Mouse (Mus musculus): ENCODE measurements at regions not wholly inside any gene's neighbourhood (a gene's known extent, or its start where the extent isn't known, plus 50 kb on each side); places are given as distances from the start of the nearest gene placed in this dataset.

DNA sequence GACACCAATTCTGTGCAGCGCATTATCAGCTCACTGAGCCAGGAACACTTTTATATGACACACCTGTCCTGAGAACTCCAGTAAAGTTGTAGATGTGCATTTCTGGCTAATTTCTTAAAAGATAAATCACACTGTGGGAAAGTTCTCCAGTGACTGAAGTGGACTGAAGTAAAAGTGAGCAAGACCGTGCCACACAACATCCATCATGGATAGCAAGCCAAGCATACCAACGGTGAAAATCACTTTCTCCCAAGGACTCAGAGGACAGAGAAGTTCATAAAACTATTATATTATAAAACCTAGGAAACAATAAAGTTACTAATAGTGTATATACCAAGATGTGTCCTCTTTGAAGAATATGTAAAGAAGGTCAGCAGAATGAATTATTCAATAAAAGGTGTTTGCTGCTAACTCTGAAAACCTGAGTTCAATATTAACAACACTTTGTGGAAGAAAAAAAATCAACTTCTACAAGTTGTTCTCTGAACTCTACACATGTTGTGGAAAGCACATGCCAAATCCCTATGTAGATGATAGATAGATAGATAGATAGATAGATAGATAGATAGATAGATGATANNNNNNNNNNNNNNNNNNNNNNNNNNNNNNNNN is 298.2 kb upstream of the Igbp1b start:
- no peak for DNase-seq (ENCODE audit: low spot score)

DNA sequence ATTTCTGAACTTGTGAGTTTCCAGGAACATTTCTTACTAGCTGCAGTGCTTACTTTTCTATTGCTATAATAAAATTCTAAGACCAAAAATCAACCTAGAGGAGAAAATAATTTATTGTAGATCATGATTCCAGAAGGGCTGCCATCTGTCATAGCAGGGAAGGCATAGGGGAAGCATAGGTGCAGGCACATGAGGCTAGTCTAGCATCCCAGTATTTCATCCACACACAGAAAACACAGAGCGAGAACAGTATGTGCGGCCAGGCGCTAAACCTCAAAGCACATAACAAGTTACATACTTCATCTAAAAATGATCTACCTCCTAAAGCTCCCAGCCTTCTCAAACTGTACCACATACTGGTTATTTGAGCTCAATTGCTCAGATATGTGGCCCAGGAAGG is 292.5 kb upstream of the Igbp1b start:
- no peak for DNase-seq (ENCODE audit: low spot score)

DNA sequence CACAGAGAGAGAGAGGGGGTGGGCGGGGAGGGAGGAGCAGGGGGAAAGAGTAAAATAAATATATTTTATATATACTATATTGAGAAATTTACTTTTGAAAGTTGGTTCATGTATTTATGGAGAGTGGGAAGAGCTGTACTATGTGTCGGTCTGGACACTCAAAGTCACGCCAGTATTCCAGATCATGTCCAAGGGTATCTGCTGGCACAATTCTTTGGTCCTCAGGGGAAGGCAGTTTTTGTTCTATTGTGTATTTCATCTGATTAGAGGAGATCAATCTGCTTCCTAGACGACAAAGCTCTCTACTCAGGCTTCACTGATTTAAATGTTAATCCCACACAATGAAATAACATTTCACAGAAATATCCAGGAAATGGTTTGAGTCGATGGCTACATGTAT is 288.3 kb upstream of the Igbp1b start:
- DNase-seq (ENCODE audit: low spot score): no peak

DNA sequence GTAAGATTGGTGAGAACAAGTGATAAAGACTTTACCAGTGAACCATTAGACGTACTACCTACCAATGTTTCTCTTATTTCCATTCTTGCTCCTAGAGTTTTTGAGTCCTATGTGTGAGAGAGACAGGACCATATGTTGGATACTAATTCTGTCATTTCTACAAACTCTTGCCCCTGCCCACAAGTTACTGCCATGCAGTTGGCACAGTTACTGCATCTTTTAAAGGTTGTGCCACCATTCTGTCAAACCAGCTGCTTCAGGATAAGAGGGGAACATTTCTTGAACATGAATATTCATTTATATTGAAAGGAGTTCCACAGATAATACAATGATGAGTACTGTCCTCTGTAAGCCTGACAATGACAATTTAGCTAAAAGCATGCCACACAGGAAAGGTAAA is 287.1 kb upstream of the Igbp1b start:
- no peak for DNase-seq (ENCODE audit: low spot score)

DNA sequence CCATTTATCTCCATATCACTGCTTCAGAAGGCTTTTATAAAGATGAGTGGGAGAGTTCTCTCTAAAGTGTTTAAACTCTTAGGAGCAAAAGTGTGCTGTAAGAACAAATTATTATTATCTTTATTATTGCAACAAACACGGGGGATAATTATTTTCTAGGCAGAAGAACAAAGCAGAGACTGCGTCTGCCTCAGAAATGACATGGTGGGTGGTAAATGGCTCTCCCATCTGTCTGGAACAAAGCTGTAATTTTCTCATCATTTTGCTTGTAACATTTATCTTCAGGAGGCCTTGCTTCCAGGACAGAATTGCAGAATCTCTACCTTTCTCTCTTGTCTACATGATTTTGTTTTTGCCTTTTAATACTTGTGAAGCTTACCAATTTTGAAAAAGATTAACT is 261.8 kb upstream of the Igbp1b start:
- DNase-seq (ENCODE audit: low spot score): no peak

DNA sequence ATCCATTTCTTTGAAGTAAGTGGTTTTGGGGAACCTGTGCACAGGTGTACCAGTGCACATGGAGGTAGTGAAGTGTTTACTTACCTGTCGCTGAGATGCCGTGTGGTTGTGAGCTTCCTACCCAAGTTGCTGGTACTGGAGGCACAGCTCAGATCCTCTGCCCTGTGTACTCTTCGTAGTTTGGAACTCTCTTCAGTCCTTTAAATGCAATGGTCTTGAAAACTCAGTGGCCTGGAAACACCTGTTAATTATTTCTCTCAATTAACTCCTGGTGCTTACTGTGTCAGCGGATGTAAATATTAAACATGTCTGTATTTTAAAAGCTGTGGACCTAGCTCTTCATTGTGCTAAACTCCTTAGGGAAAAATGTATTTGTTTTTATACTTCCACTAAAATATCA is 261.2 kb upstream of the Igbp1b start:
- no peak for DNase-seq (ENCODE audit: low spot score)

DNA sequence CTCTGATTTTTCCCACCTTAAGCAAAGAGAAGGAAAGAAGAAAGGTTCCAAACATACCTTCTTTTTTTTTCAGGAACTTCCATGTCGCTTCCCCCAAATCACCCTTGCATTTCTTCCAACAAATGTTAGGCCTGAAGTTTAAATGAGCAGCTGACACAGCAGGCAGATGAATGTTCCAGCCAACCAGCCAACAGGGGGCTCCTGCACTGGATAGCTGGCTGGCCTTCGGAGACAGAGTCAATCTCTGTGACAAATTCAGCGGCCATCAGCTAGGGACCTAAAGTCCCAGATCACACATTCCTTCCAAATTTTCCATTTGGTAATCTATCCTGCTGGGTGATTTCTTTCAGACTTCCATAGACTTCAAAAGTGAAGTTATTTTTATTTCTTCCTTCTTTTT is 256.6 kb upstream of the Igbp1b start:
- no peak for DNase-seq (ENCODE audit: low spot score)

DNA sequence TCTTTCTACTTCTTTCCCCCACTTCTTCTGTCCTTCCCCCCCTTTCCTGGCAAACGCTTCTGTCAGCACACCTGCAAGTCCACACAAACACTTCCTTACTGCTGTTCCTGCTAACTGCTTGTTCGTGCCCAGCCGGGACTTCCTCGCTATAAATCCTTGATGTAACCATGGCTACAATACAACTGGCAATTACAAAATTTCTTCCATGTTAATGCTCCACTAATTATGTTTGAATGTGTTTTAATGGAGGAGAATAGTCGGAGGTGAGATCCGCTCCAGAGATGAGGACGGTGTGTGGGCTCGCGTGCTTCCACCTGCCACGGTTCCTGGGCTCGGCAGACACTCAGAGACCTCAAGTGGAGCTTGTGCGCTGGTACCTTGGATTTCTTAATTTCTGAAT is 215.3 kb upstream of the Igbp1b start:
- peak; percentile 30 for DNase-seq (ENCODE audit: low spot score)

DNA sequence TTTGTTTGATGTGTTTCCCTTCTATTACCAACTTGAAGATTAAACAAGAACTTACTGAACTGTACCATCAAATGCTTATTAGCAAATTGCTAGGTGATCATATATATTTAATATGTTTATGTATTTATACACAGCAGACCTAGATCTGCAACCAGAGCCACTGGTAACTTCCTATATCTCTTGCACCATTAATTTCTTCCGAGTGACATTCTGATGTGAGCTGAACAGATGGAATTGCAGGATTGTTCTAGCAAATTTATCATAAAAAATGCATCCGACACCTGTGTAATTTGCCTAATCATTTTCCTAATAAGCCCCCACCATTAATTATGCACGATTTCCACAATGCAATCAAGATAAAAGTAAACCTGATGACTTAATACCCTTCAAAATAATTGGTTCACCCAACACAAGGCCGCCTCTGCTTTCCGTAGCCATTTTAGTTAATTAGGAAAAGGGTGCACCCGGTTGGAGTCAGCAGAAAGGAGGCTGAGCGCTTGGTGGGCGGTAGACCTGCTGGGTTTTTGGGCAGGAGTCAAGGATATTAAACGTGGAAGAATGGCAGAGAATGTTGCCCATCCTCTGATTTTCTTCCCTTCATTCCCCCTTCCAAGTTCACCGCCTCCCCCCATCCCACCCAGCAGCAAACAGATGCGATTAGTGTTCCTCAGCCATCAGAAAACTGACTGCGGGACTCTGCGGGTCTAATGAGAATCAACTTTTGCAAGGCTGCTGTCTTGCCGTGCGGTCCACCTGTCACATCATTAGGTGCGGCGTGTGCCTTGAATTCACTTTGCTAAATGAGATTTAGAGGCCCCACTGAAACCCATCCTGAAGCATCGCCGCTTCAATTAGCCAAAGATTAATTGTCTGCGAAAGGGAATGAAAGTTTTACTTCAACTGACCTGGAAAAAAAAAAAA is 214.4 kb upstream of the Igbp1b start:
- DNase-seq (ENCODE audit: low spot score): peak; percentile 44

DNA sequence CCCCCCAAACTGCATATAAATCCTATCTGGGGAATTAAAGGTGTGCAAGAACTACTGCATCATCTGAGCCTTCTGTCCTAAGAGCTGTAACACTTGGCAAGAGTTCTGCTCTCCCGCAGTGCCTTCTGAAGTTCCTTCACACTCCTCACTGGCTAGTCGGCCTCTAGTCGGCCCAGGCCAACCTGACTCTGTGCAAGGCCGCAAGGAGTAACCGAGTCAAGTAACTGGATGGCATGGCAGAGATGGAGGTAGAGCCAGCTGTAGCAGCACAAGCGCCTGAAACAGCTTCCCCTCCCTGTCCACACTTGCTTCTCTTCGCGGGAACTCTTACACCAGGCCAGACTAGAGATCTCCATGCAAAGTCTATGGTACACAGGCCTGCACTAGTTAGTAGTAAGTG is 179.7 kb upstream of the Igbp1b start:
- DNase-seq (ENCODE audit: low spot score): no peak

DNA sequence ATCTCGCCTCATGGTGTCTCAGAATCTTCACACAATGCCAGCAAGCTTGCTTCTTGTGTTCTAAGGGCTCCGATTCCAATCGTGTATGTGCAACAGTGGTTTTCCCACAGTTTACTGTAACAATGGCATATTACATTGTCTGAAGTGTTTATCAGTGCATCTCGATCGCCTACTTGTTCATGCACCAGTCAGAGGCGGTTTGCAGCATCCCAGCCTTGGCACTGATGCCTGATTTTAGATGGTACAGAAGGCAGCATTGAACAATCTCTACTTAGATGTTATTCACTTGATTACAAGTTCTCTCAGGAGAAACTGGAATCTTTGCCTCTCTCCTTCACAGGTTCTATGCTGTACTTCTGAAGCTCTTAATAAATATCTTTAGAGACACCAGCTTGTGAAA is 176.5 kb upstream of the Igbp1b start:
- DNase-seq (ENCODE audit: low spot score): no peak

DNA sequence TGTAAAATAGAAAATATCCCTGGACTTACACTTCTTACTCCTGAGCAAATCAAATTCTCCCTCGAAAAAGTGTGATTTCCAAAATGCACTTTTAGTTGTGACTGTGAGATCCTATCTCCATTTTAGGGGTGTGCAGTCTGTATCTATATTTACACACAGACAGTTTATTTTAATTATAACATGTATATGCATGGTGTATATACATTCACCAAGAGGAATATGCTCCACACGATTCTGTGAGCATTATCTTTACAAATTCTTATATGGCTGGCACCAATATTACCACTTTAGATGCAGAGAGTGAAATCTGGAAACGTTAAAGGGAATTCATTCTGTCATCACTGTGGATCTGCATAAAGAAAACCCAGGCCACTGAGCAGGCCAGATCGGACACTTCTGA is 143.5 kb upstream of the Igbp1b start:
- DNase-seq (ENCODE audit: low spot score): no peak

DNA sequence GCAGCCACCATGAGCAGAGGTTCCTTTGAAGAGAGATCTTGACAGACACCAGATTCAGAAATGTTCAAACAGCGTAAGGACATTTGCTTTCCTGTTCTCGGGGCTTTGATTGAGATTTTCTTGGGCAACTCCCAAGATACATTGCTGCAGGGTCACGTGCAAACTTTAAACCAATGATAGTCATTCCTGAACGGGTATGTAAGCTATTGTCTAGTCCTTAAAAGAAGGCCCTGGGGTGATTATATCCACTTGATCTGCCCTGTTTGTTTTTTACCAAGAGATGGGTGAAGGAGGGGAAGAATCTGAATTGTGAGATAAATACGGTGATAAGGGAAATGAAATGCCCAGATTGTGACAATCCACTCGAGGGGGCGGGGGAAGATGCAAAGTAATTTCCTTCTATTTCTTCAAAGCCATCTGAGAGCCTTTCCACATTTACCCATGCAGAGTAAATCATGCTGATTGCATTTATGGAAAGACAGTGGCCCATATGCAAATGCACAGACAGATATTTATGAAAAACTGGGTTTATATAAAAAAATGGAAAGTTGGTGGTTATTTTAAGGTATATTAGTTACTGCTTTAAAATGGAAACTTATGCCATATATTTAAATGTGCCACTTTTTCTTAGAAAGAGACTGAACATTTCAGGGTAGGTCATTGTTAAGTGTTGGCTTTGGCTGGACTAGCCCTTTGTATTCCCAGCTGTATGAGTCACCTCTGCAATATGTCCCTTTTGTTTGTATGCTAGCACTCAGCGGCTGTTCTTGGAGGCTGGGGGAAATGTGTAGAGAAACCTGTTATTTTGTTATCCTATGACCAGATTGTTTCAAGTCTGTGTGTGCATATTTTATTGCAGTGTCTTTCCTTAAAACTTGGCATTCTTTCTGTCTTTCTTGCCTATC is 142.7 kb upstream of the Igbp1b start:
- DNase-seq (ENCODE audit: low spot score): no peak

DNA sequence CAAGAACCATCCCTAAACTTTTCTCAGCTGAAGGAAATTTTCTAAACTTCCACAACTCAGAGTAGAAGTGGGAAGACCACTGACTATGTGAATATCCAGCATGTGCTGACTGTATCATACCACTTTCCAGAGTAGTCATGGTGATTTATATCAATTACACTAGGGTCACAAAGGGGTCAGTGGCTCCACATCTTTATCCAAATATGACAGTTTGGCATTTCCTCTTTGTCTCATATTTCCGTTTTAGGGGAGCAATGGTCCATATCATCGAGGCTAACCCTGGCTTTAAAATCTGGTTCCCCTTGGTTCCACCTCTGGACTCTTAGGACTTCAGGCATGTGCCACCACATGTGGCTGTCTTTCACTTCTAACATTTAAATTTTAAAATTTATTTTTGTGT is 136.4 kb upstream of the Igbp1b start:
- DNase-seq (ENCODE audit: low spot score): peak; percentile 55

DNA sequence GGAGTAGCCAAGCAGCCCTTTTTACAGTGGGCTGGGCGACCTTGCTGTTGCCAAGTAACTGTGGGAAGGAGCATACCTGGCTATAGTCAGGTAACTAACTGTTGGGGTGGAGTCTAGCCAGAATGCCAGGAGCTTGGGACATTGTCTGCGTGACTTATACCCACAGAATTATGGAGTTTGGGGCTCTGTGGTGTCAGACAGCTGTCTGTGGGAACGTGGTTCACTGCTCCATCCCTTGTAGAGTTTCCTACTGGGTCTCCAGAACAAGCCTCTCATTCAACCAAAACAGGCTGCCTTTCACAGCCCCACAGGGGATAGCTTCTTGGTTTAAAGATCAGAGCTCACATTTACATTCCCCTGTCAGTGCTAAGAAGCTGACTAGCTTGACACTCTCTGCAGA is 134.5 kb upstream of the Igbp1b start:
- DNase-seq (ENCODE audit: low spot score): no peak

DNA sequence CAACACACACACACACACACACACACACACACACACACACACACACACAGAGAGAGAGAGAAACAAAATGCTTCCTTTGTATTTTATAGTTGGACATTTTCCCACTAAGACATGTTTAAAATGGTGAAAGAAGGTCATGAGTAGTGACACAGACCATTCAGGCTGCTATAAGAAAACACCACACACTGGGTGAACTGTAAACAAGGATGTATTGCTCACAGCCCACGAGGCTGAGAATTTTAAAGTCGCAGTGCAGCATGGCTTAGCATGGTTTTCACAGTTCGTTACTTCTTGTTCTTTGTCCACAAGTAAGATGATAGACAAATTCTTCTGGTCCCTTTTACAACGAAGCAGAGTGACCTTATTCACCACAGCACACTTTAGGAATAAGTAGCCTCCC is 124.6 kb upstream of the Igbp1b start:
- DNase-seq (ENCODE audit: low spot score): no peak

DNA sequence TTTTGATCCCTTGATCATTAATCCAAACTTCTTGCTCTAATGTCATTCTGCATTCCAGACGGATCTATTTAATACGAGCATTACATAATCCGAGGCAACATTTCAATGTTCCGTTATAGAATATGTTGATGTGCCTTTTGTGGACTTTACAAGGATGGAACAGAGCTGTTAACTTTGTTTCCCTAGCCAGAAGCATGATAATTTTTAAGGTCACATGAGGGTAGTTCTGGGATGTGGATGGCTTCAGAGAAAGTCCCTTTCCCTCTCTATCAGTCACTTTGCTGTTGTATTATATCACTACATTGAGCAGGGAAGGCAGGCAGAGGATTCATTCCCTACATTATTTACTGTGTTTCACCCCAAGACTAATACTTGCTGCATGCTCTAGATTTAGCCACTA is 124.1 kb upstream of the Igbp1b start:
- DNase-seq (ENCODE audit: low spot score): no peak

DNA sequence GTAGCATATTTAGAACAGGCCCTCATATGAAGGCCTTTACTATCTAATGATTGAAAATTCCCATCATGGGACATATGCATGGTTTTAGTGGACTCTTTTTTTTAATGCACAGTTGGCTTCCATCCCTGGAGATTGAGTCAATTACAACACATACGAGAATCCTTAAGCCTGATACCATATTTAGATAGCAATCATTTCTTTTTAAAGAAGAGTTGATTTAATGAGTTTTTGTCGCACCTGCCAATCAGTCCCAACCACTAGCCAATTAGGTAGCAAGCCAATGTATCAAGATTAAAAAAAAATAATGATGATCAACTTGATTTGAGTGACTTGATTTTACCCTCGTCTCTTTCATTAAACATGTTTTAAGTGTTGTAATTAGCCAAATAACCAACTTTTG is 103.6 kb upstream of the Igbp1b start:
- DNase-seq (ENCODE audit: low spot score): no peak

DNA sequence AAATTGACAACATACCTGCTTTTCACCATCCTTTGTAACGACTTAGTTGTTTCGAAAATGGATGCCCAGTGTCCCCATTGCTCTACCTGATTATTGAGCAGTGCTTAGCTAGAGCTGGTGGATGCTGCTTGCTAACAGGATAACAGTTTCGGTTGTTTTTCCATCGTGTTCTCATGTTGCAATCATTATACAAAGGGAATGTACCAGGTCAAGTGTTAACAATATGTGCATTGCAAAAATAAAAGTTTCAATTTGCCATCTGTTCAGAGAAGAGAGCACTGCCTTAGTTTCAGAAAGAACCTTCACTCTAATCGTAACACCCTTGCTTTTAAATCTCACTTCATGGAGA is 96.6 kb upstream of the Igbp1b start:
- no peak for DNase-seq (ENCODE audit: low spot score)

DNA sequence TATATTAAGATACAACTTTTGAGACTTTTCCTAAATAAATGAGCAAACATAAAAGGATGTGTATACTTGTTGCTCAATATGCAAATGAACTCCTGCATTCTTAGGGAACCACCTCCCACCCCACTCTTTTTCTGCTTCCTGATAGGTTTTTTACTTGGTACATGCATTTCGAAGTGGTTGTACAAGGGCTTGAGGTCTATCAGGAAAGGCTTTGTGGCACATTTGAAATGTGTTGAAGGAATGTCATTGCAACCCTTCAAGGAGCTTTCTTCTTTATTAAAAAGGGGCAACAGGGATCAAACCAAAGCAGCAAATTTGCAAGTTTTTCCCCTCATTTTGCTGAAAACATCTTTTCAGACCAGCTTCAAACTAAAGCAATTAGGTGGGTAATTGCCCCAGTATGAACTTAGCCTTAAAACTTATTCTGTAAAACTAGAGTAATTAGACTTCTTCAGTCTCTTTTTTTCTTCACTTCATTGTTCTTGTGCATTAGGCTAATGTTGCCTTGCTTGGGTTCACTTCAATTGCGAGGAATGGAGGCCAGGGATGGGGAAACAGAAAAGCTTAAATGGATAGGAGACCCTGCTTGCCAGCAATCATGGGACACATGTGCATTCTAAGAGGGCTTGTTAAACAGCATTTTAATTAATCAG is 96.1 kb upstream of the Igbp1b start:
- peak; percentile 82 for DNase-seq (ENCODE audit: low spot score)

DNA sequence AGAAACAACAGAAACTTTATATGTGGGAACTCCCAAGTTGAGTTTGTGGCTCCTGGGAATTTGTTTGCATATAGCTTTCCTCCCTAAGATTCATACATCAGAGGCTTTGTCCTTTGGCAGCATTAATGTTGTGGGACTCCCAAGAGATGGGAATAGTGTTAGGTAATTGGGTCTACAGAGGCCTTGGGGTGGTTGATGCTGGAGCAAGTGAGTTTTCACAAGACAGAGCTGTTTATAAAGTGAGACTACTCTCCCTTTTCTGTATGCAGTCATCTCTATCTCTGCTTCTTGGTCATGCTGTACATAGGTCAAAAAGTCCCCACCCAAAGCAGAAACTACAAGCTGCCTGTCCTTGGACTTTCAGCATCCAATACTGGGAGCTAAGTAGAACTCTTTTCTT is 59.4 kb upstream of the Igbp1b start:
- no peak for DNase-seq (ENCODE audit: low spot score)
